Mouse (Mus musculus): Measurements from ENCODE around the gene Cnot11. TPM values are rescaled to one million over a fixed set of nuclear protein-coding genes. Genes with fewer than 3 reads are reported as not detected.

The Cnot11 gene
- polyA plus RNA-seq, 1 experiment = 73.3 TPM

GRCm38 (mm10) chr1:39536701-39537100 is 1.9 kb downstream of the Cnot11 start:
- TF ChIP-seq EP300 (IDR thresholded peaks at IDR 0.05; ENCODE audit: insufficient read depth, low read depth, low read length) = no peak
- no peak for TF ChIP-seq CTCF (IDR thresholded peaks at IDR 0.05; ENCODE audit: low read depth, low read length)
- no peak for TF ChIP-seq POLR2A (IDR thresholded peaks at IDR 0.05; ENCODE audit: insufficient read depth, low read length)
- Histone ChIP-seq H3K4me3 (ENCODE audit: low read depth, low read length) (peak overlapping the region; percentile 94), H3K9ac (ENCODE audit: low read depth, poor library complexity, severe bottlenecking) (peak overlapping the region; percentile 80), H3K4me1 (ENCODE audit: control insufficient read depth, insufficient read depth, low read length) (peaks cover 5% of the 10 kb centered on the region), H3K27ac (ENCODE audit: insufficient read depth, low read length) (no peak overlapping the region), H3K27me3 (ENCODE audit: control insufficient read depth, insufficient read depth, low read length, poor library complexity, severe bottlenecking) (no peaks in the 10 kb centered on the region), H3K9me3 (replicated peaks; ENCODE audit: control insufficient read depth, insufficient read depth, low read length, poor library complexity, severe bottlenecking) (peaks cover 8% of the 10 kb centered on the region), H3K36me3 (ENCODE audit: control insufficient read depth, insufficient read depth, low read length, poor library complexity, severe bottlenecking) (peaks cover 30% of the 10 kb centered on the region)

- Histone ChIP-seq H3K9me3 (replicated peaks; ENCODE audit: control insufficient read depth, insufficient read depth, low read length, poor library complexity, severe bottlenecking) (peaks cover 8% of the 10 kb centered on the region), H3K36me3 (ENCODE audit: control insufficient read depth, insufficient read depth, low read length, poor library complexity, severe bottlenecking) (peaks cover 39% of the 10 kb centered on the region), H3K4me1 (ENCODE audit: control insufficient read depth, insufficient read depth, low read length) (peaks cover 5% of the 10 kb centered on the region), H3K27ac (ENCODE audit: insufficient read depth, low read length) (no peak overlapping the region), H3K9ac (ENCODE audit: low read depth, poor library complexity, severe bottlenecking) (peak overlapping the region; percentile 40; the same call in 1 of the 2 replicates), H3K27me3 (ENCODE audit: control insufficient read depth, insufficient read depth, low read length, poor library complexity, severe bottlenecking) (no peaks in the 10 kb centered on the region), H3K4me3 (ENCODE audit: low read depth, low read length) (no peak overlapping the region)
- TF ChIP-seq CTCF (IDR thresholded peaks at IDR 0.05; ENCODE audit: low read depth, low read length) (no peak), EP300 (IDR thresholded peaks at IDR 0.05; ENCODE audit: insufficient read depth, low read depth, low read length) (no peak), POLR2A (IDR thresholded peaks at IDR 0.05; ENCODE audit: insufficient read depth, low read length) (no peak)
Measured at GRCm38 (mm10) chr1:39537631-39538380, 3.0 kb downstream of the Cnot11 start.

- Histone ChIP-seq H3K27me3 (ENCODE audit: control insufficient read depth, insufficient read depth, low read length, poor library complexity, severe bottlenecking) (no peaks in the 10 kb centered on the region), H3K9ac (ENCODE audit: low read depth, poor library complexity, severe bottlenecking) (no peak overlapping the region), H3K4me3 (ENCODE audit: low read depth, low read length) (no peak overlapping the region), H3K36me3 (ENCODE audit: control insufficient read depth, insufficient read depth, low read length, poor library complexity, severe bottlenecking) (peaks cover 56% of the 10 kb centered on the region), H3K27ac (ENCODE audit: insufficient read depth, low read length) (no peak overlapping the region), H3K9me3 (replicated peaks; ENCODE audit: control insufficient read depth, insufficient read depth, low read length, poor library complexity, severe bottlenecking) (peaks cover 8% of the 10 kb centered on the region), H3K4me1 (ENCODE audit: control insufficient read depth, insufficient read depth, low read length) (peaks cover 5% of the 10 kb centered on the region)
- no peak for TF ChIP-seq EP300 (IDR thresholded peaks at IDR 0.05; ENCODE audit: insufficient read depth, low read depth, low read length)
- no peak for TF ChIP-seq CTCF (IDR thresholded peaks at IDR 0.05; ENCODE audit: low read depth, low read length)
- TF ChIP-seq POLR2A (IDR thresholded peaks at IDR 0.05; ENCODE audit: insufficient read depth, low read length) = no peak
Measured at GRCm38 (mm10) chr1:39540592-39540991, 5.8 kb downstream of the Cnot11 start.

- no peak overlapping the region for H3K9ac ChIP-seq (ENCODE audit: low read depth, poor library complexity, severe bottlenecking)
- no peaks in the 10 kb centered on the region for H3K4me1 ChIP-seq (ENCODE audit: control insufficient read depth, insufficient read depth, low read length)
- H3K9me3 ChIP-seq (replicated peaks; ENCODE audit: control insufficient read depth, insufficient read depth, low read length, poor library complexity, severe bottlenecking) = peaks cover 2% of the 10 kb centered on the region; the same call in 1 of the 2 replicates
- H3K27me3 ChIP-seq (ENCODE audit: control insufficient read depth, insufficient read depth, low read length, poor library complexity, severe bottlenecking) = no peaks in the 10 kb centered on the region
- H3K36me3 ChIP-seq (ENCODE audit: control insufficient read depth, insufficient read depth, low read length, poor library complexity, severe bottlenecking) = peaks cover 53% of the 10 kb centered on the region
- H3K27ac ChIP-seq (ENCODE audit: insufficient read depth, low read length) = no peak overlapping the region
- no peak for TF ChIP-seq POLR2A (IDR thresholded peaks at IDR 0.05; ENCODE audit: insufficient read depth, low read length)
- TF ChIP-seq EP300 (IDR thresholded peaks at IDR 0.05; ENCODE audit: insufficient read depth, low read depth, low read length) = no peak
- no peak for TF ChIP-seq CTCF (IDR thresholded peaks at IDR 0.05; ENCODE audit: low read depth, low read length)
- H3K4me3 ChIP-seq (ENCODE audit: low read depth, low read length) = no peak overlapping the region
Measured at GRCm38 (mm10) chr1:39545589-39545988, 10.8 kb downstream of the Cnot11 start.

GRCm38 (mm10) chr1:39546160-39546866 is 11.5 kb downstream of the Cnot11 start:
- H3K27me3 ChIP-seq (ENCODE audit: control insufficient read depth, insufficient read depth, low read length, poor library complexity, severe bottlenecking) = no peaks in the 10 kb centered on the region
- H3K27ac ChIP-seq (ENCODE audit: insufficient read depth, low read length) = no peak overlapping the region
- H3K4me3 ChIP-seq (ENCODE audit: low read depth, low read length) = no peak overlapping the region
- H3K9ac ChIP-seq (ENCODE audit: low read depth, poor library complexity, severe bottlenecking) = no peak overlapping the region
- TF ChIP-seq EP300 (IDR thresholded peaks at IDR 0.05; ENCODE audit: insufficient read depth, low read depth, low read length) (no peak), POLR2A (IDR thresholded peaks at IDR 0.05; ENCODE audit: insufficient read depth, low read length) (no peak), CTCF (IDR thresholded peaks at IDR 0.05; ENCODE audit: low read depth, low read length) (no peak)
- H3K36me3 ChIP-seq (ENCODE audit: control insufficient read depth, insufficient read depth, low read length, poor library complexity, severe bottlenecking) = peaks cover 52% of the 10 kb centered on the region
- no peaks in the 10 kb centered on the region for H3K4me1 ChIP-seq (ENCODE audit: control insufficient read depth, insufficient read depth, low read length)
- H3K9me3 ChIP-seq (replicated peaks; ENCODE audit: control insufficient read depth, insufficient read depth, low read length, poor library complexity, severe bottlenecking) = no peaks in the 10 kb centered on the region

GRCm38 (mm10) chr1:39547238-39547637 is 12.4 kb downstream of the Cnot11 start:
- peaks cover 50% of the 10 kb centered on the region for H3K36me3 ChIP-seq (ENCODE audit: control insufficient read depth, insufficient read depth, low read length, poor library complexity, severe bottlenecking)
- no peak overlapping the region for H3K27ac ChIP-seq (ENCODE audit: insufficient read depth, low read length)
- no peaks in the 10 kb centered on the region for H3K27me3 ChIP-seq (ENCODE audit: control insufficient read depth, insufficient read depth, low read length, poor library complexity, severe bottlenecking)
- H3K9me3 ChIP-seq (replicated peaks; ENCODE audit: control insufficient read depth, insufficient read depth, low read length, poor library complexity, severe bottlenecking) = no peaks in the 10 kb centered on the region
- no peak overlapping the region for H3K9ac ChIP-seq (ENCODE audit: low read depth, poor library complexity, severe bottlenecking)
- no peaks in the 10 kb centered on the region for H3K4me1 ChIP-seq (ENCODE audit: control insufficient read depth, insufficient read depth, low read length)
- no peak overlapping the region for H3K4me3 ChIP-seq (ENCODE audit: low read depth, low read length)
- TF ChIP-seq CTCF (IDR thresholded peaks at IDR 0.05; ENCODE audit: low read depth, low read length) (no peak), EP300 (IDR thresholded peaks at IDR 0.05; ENCODE audit: insufficient read depth, low read depth, low read length) (no peak), POLR2A (IDR thresholded peaks at IDR 0.05; ENCODE audit: insufficient read depth, low read length) (no peak)

All from ES-Bruce4 (cell line).